Mouse (Mus musculus): ENCODE measurements around the gene Pdcd1lg2.

- no peak for TF ChIP-seq GATA1 (IDR thresholded peaks at IDR 0.05; ENCODE audit: borderline replicate concordance, low read length)
- TF ChIP-seq FLI1 (IDR thresholded peaks at IDR 0.05; ENCODE audit: low read length): no peak
Measured at GRCm38 (mm10) chr19:29478598-29478997, 67.9 kb downstream of the Pdcd1lg2 start.

All from megakaryocyte, embryonic 14.5 days (primary cell).